Mouse (Mus musculus) heart, embryonic 12.5 days (tissue): ENCODE data around the gene Btbd7. TPM values are rescaled to one million over a fixed set of nuclear protein-coding genes. Genes with fewer than 3 reads are reported as not detected.

Experiments
- ATAC-seq: fragments of 200-750 bp; cut with Nextera tagmentation; 2 replicates; pipeline ENCODE4 v1.8.0; 2017; ENCODE audit warnings: moderate TSS enrichment, moderate library complexity; ENCODE audit not compliant: insufficient number of reproducible peaks, low FRiP score
- H3K27ac ChIP-seq: fragments of 300-500 bp; sonication (generic); 2 replicates; pipeline ENCODE4 v1.5.1; 2016; ENCODE audit warnings: mild to moderate bottlenecking, moderate library complexity; ENCODE audit not compliant: poor library complexity, severe bottlenecking
- H3K27me3 ChIP-seq: fragments of 300-500 bp; sonication (generic); replicated peaks from 2 replicates; pipeline ENCODE4 v1.6.1; 2016; ENCODE audit warnings: mild to moderate bottlenecking, moderate library complexity
- H3K36me3 ChIP-seq: fragments of 300-500 bp; sonication (generic); 2 replicates; pipeline ENCODE4 v1.6.1; 2016; ENCODE audit warnings: mild to moderate bottlenecking, moderate library complexity
- H3K4me1 ChIP-seq: fragments of 300-500 bp; sonication (generic); replicated peaks from 2 replicates; pipeline ENCODE4 v1.6.1; 2016; ENCODE audit warnings: mild to moderate bottlenecking
- H3K4me2 ChIP-seq: fragments of 300-500 bp; sonication (generic); 2 replicates; pipeline ENCODE4 v1.6.1; 2016; ENCODE audit warnings: mild to moderate bottlenecking, moderate library complexity
- H3K4me3 ChIP-seq: fragments of 300-500 bp; sonication (generic); 2 replicates; pipeline ENCODE4 v1.5.1; 2016; ENCODE audit warnings: mild to moderate bottlenecking
- H3K9ac ChIP-seq: fragments of 300-500 bp; sonication (generic); 2 replicates; pipeline ENCODE4 v1.6.1; 2016; ENCODE audit warnings: mild to moderate bottlenecking, moderate library complexity
- H3K9me3 ChIP-seq: fragments of 300-500 bp; sonication (generic); replicated peaks from 2 replicates; pipeline ENCODE4 v1.6.1; 2016; ENCODE audit warnings: mild to moderate bottlenecking, moderate library complexity
- WGBS: fragments of 180-500 bp; shearing (Covaris S2); methylation state at CpG from one replicate; pipeline ENCODE4 v1.1.7; 2016; 5-methylcytosine and 5-hydroxymethylcytosine counted together
- polyA plus RNA-seq: library from polyadenylated mRNA; unstranded; fragments of >200 nt; fragmentation: Nextera tagmentation; extraction: Ambion mirVana; gene quantifications from 2 replicates; pipeline ENCODE4 v1.2.1, GENCODE M21; 2016

Gene Btbd7
- polyA plus RNA-seq, 1 experiment from 2014 or later, result 18.4 TPM

GRCm38 (mm10) chr12:102779452-102779851, 98.8 kb downstream of the Btbd7 start:
- Histone ChIP-seq H3K9ac (no peak overlapping the region), H3K36me3 (peaks cover 54% of the 10 kb centered on the region), H3K4me3 (no peak overlapping the region), H3K27me3 (no peaks in the 10 kb centered on the region), H3K9me3 (no peaks in the 10 kb centered on the region), H3K27ac (no peak overlapping the region), H3K4me2 (no peak overlapping the region), H3K4me1 (peaks cover 13% of the 10 kb centered on the region; the same call in 1 of the 2 replicates)
- 29% methylated on average over 3 of the region's 3 CpGs for WGBS
- no peak for ATAC-seq

- H3K9me3 ChIP-seq, result no peaks in the 10 kb centered on the region
- no peaks in the 10 kb centered on the region for H3K27me3 ChIP-seq
- no peak overlapping the region for H3K4me2 ChIP-seq
- no peak overlapping the region for H3K4me3 ChIP-seq
- no peak for ATAC-seq
- 87% methylated on average over 5 of the region's 5 CpGs for WGBS
- H3K36me3 ChIP-seq, result peaks cover 56% of the 10 kb centered on the region
- no peak overlapping the region for H3K9ac ChIP-seq
- H3K4me1 ChIP-seq, result peaks cover 13% of the 10 kb centered on the region; the same call in 1 of the 2 replicates
- H3K27ac ChIP-seq, result no peak overlapping the region
These were observed 100.1 kb downstream of the Btbd7 start for GRCm38 (mm10) chr12:102778151-102778550.

- Histone ChIP-seq H3K4me2 (no peak overlapping the region), H3K9me3 (no peaks in the 10 kb centered on the region), H3K9ac (no peak overlapping the region), H3K36me3 (peaks cover 67% of the 10 kb centered on the region), H3K4me3 (no peak overlapping the region), H3K4me1 (peaks cover 7% of the 10 kb centered on the region; the same call in 1 of the 2 replicates), H3K27ac (no peak overlapping the region), H3K27me3 (no peaks in the 10 kb centered on the region)
- WGBS, result 89% methylated on average over 14 of the region's 14 CpGs
- ATAC-seq, result no peak
These were observed 102.2 kb downstream of the Btbd7 start for GRCm38 (mm10) chr12:102776035-102776434.

DNA sequence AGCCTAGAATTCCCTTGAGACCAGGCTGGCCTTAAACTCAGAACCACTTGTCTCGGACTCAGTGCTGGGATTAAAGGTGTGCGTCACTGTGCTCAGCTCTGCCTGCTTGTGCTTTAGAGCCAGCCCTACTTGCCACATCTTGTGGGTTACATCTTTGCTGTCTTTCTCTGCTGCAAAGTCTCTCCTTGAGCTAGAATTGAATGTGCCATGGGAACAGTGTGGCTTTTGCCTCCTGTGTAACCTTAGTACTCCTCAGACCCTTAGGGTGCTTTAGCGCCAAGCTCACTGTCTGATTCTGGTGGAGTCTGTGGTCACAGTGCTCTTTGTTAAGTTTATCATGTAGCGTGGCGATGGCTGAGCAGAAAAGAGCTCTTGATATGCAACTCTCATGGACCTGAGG, 105.6 kb downstream of the Btbd7 start:
- Histone ChIP-seq H3K27ac (no peak overlapping the region), H3K9ac (no peak overlapping the region), H3K4me3 (no peak overlapping the region), H3K27me3 (no peaks in the 10 kb centered on the region), H3K4me1 (no peaks in the 10 kb centered on the region), H3K36me3 (peaks cover 91% of the 10 kb centered on the region), H3K9me3 (no peaks in the 10 kb centered on the region), H3K4me2 (no peak overlapping the region)
- WGBS, result 91% methylated on average over 5 of the region's 5 CpGs
- no peak for ATAC-seq

DNA sequence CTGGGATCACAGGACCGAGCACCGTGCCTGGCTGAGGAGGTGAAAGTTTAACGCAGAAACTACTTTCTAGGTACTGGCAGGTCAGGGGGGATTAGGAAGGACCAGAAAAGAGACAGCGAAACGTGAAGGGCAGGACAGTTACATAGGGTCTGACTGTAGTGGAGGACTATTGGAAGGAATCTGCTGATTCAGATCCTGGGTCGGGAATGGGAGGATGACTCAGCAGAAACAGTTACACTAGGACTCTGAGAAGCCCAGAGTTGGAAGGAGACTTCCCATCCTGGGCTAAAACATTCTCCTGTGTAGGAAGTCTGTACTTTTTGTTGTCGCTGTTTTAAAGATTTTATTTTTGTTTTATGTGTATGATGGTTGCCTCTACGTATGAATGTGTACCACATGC, 106.7 kb downstream of the Btbd7 start:
- no peaks in the 10 kb centered on the region for H3K4me1 ChIP-seq
- 91% methylated on average over 8 of the region's 8 CpGs for WGBS
- no peak for ATAC-seq
- H3K4me3 ChIP-seq, result no peak overlapping the region
- H3K27ac ChIP-seq, result no peak overlapping the region
- no peaks in the 10 kb centered on the region for H3K9me3 ChIP-seq
- no peaks in the 10 kb centered on the region for H3K27me3 ChIP-seq
- peaks cover 91% of the 10 kb centered on the region for H3K36me3 ChIP-seq
- H3K9ac ChIP-seq, result no peak overlapping the region
- no peak overlapping the region for H3K4me2 ChIP-seq

GRCm38 (mm10) chr12:102769000-102769399, 109.3 kb downstream of the Btbd7 start:
- no peak overlapping the region for H3K4me3 ChIP-seq
- no peak overlapping the region for H3K9ac ChIP-seq
- ATAC-seq, result no peak
- no peaks in the 10 kb centered on the region for H3K27me3 ChIP-seq
- 90% methylated on average over 4 of the region's 4 CpGs for WGBS
- H3K36me3 ChIP-seq, result peaks cover 82% of the 10 kb centered on the region
- no peaks in the 10 kb centered on the region for H3K4me1 ChIP-seq
- H3K9me3 ChIP-seq, result no peaks in the 10 kb centered on the region
- no peak overlapping the region for H3K27ac ChIP-seq
- no peak overlapping the region for H3K4me2 ChIP-seq

- H3K4me3 ChIP-seq, result no peak overlapping the region
These were observed 114.6 kb downstream of the Btbd7 start for GRCm38 (mm10) chr12:102763696-102764095.

DNA sequence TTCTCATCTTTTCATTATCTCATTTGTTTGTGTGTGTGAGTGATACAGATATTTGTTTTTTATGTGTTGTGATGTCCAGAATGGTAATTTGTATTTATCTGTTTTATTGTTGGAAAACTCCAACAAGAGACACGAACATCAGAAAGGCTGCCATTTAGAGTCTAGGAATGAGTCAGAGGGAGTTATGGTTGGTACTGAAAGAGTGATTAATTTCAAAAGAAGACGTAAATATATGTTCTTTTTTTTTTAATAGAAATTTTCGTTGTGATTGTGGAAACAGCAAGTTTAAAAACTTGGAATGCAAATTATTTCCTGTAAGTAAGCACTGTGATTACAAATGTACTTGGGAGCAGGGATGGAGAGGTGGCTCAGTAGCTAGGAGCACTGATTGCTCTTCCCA, 116.6 kb downstream of the Btbd7 start:
- no peak for ATAC-seq
- H3K4me3 ChIP-seq, result no peak overlapping the region
- peaks cover 19% of the 10 kb centered on the region for H3K4me1 ChIP-seq
- no peak overlapping the region for H3K27ac ChIP-seq
- 85% methylated on average over 3 of the region's 3 CpGs for WGBS
- peaks cover 26% of the 10 kb centered on the region for H3K36me3 ChIP-seq
- H3K4me2 ChIP-seq, result no peak overlapping the region
- no peak overlapping the region for H3K9ac ChIP-seq
- no peaks in the 10 kb centered on the region for H3K27me3 ChIP-seq
- H3K9me3 ChIP-seq, result no peaks in the 10 kb centered on the region

More at GRCm38 (mm10) chr12:102763696-102764095, 114.6 kb downstream of the Btbd7 start:
- H3K9me3 ChIP-seq, result no peaks in the 10 kb centered on the region
- peaks cover 44% of the 10 kb centered on the region for H3K36me3 ChIP-seq
- no peak overlapping the region for H3K27ac ChIP-seq
- H3K4me1 ChIP-seq, result peaks cover 16% of the 10 kb centered on the region
- no peak for ATAC-seq
- H3K4me2 ChIP-seq, result no peak overlapping the region
- no peaks in the 10 kb centered on the region for H3K27me3 ChIP-seq
- H3K9ac ChIP-seq, result no peak overlapping the region

DNA sequence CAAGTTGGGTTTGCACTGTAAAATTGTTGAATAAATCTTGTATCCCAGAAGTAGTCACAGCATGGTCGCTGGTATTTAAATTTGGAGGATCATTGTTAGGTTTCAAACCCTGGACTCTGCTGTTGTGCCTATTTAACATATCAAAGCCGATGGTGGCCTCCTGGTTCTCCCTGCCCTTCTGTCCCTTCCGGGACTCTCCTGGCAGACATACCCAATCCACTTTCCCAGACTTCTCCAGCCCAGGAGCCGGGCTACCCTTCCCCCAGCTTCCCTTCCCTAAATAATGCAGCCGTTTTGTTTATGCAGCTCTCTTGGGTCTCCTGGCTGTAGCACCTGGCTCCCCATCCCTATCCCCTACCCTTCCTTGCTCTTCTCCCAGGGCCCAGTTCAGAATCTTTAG, 119.3 kb downstream of the Btbd7 start:
- peaks cover 13% of the 10 kb centered on the region; the same call in 1 of the 2 replicates for H3K36me3 ChIP-seq
- H3K27ac ChIP-seq, result no peak overlapping the region
- H3K27me3 ChIP-seq, result no peaks in the 10 kb centered on the region
- peak overlapping the region; percentile 79 for H3K4me3 ChIP-seq
- peak overlapping the region; percentile 79 for H3K9ac ChIP-seq
- H3K4me1 ChIP-seq, result peaks cover 27% of the 10 kb centered on the region
- no peaks in the 10 kb centered on the region for H3K9me3 ChIP-seq
- H3K4me2 ChIP-seq, result peak overlapping the region; percentile 82
- WGBS, result 4% methylated on average over 5 of the region's 5 CpGs
- ATAC-seq, result no peak

DNA sequence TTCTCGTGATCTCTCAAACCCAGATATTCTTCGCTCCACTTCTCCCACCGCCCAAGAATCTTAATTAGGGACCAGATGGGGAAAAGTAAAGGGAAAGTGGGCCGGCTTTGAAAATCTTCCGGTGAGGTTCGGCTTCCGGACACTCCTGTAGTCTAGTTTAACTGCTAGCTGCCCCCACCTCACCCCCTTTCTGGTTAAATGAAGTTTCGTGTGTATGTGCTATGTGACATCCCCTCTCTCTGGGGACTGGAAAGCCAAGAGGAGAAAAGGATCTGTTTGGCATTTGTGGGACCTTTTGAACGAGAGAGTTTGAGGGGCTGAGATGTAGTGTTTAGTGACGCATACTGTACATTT, 119.9 kb downstream of the Btbd7 start, which contains the start of gene Gm20604:
Gene Gm20604 (minus strand): TSS at position 270 of the 354 bp plus-strand sequence.
- Histone ChIP-seq H3K4me3 (peak within 1 kb of the TSS; percentile 79), H3K9me3 (no peaks in the 10 kb centered on the region), H3K4me2 (peak within 1 kb of the TSS; percentile 82), H3K27me3 (no peaks in the 10 kb centered on the region), H3K4me1 (peaks cover 27% of the 10 kb centered on the region), H3K36me3 (peaks cover 13% of the 10 kb centered on the region; the same call in 1 of the 2 replicates), H3K27ac (peak within 1 kb of the TSS; percentile 82), H3K9ac (peak within 1 kb of the TSS; percentile 79)
- ATAC-seq, result no peak
- WGBS, result under 1% methylated on average over 10 of the region's 10 CpGs

GRCm38 (mm10) chr12:102757689-102758402, 120.4 kb downstream of the Btbd7 start, which contains the start of the genes Gm28051, Gon7 and Ubr7:
Gene Gm28051, minus strand, starts transcription at chr12:102757765.
Gene Gon7, minus strand, starts transcription at chr12:102757803.
Gene Ubr7, plus strand, starts transcription at chr12:102757967.
- no peaks in the 10 kb centered on the region for H3K9me3 ChIP-seq
- peak within 1 kb of the TSS; percentile 79 for H3K9ac ChIP-seq
- H3K4me2 ChIP-seq, result peak within 1 kb of the TSS; percentile 82
- WGBS, result 0% methylated on average over 73 of the region's 73 CpGs
- peaks cover 27% of the 10 kb centered on the region for H3K4me1 ChIP-seq
- no peaks in the 10 kb centered on the region for H3K27me3 ChIP-seq
- H3K4me3 ChIP-seq, result peak within 1 kb of the TSS; percentile 79
- peak; percentile 97 for ATAC-seq
- peak within 1 kb of the TSS; percentile 82 for H3K27ac ChIP-seq
- H3K36me3 ChIP-seq, result peaks cover 13% of the 10 kb centered on the region; the same call in 1 of the 2 replicates
